Mouse (Mus musculus): ENCODE data around the gene Hist1h2bh.
"Not testable (repeated sequence)": the region's sequence is repeated elsewhere in the genome, so short reads cannot be mapped to it uniquely, and the experiment has no call there.

Gene Hist1h2bh

GRCm38 (mm10) chr13:23550761-23551145, 7.6 kb upstream of the Hist1h2bh start:
- DNase-seq: no peak

- no peak for DNase-seq
Measured at GRCm38 (mm10) chr13:23546694-23547093, 3.5 kb upstream of the Hist1h2bh start.

DNA sequence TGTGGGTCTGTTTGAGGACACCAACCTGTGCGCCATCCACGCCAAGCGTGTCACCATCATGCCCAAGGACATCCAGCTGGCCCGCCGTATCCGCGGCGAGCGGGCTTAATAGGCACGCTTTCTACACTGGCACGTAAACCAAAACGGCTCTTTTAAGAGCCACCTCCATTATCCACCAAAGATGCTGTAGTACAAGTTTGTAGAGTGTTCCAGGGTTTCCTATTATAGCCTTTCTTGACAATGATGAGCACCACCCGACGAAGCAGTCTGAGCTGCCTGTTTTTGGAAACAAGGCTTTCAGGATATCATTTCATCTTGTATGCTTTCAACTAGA, 1.6 kb upstream of the Hist1h2bh start:
- DNase-seq: peak in 1 of 2 experiments; percentile 26

DNA sequence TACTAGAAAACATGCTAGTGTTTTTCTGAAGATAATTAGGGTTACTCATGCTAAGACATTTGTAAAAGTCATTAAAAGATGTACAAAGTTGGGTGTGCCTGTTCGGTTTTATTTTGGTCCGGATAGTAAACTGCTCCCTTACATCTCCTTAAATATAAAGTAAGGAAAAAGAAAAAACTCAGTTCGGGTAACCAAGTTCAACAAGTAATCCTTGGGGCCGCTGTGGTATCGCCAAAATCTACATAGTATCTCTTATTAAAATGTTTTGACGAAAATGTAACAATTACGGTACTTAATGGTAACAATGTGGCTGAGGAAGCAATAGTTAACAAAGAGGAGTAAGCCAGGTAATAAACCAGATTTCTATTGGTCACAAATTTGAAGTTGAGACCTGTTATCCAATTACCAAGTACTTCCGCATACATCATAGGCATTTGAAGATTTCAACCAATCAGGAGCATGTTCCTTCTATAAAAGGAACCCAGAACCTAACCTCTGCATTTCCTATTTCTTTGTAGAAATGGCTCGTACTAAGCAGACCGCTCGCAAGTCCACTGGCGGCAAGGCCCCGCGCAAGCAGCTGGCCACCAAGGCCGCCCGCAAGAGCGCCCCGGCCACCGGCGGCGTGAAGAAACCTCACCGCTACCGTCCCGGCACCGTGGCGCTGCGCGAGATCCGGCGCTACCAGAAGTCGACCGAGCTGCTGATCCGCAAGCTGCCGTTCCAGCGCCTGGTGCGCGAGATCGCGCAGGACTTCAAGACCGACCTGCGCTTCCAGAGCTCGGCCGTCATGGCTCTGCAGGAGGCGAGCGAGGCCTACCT, 984 bp upstream of the Hist1h2bh start, which contains the start of gene Hist1h3f:
TSS of gene Hist1h3f (plus strand) at position 88 of the 822 bp plus-strand sequence.
- DNase-seq: peak; percentile 78 to 80

GRCm38 (mm10) chr13:23542225-23542980, 789 bp downstream of the Hist1h2bh start:
- DNase-seq: not testable (repeated sequence)

DNA sequence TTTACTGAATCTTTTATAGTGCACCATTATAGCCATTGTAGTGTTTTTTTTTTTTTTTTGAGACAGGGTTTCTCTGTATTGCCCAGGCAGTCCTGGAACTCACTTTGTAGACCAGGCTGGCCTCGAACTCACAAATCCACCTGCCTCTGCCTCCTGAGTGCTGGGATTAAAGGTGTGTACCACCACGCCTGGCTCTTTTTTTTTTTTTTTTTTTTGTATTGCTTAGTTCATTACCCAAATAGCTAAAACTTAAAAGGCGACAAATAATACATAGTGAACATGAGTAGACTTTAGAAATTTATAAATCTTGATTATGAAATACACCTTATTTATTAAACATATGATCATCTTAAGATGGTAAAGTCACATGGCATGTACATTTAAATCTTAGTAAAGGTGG, 1.7 kb downstream of the Hist1h2bh start:
- DNase-seq: no peak

DNA sequence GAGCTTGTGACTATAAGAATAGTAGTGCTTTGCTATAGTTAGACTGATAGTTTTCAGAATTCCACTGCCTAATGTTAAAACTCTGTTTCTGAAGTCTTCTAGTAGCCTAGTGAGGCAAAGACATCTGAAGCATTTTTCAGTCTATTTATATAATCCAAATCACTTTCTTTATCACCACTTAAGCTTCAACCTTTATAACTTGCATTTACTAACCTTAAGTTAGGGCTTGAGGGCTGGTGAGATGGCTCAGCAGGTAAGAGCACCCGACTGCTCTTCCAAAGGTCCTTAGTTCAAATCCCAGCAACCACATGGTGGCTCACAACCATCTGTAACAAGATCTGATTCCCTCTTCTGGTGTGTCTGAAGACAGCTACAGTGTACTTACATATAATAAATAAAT, 3.4 kb downstream of the Hist1h2bh start:
- DNase-seq: not testable (repeated sequence)

GRCm38 (mm10) chr13:23538249-23538648, 4.9 kb downstream of the Hist1h2bh start:
- no peak for DNase-seq

- DNase-seq: no peak
Measured at GRCm38 (mm10) chr13:23537006-23537710, 6.0 kb downstream of the Hist1h2bh start.

GRCm38 (mm10) chr13:23536076-23536822, 6.9 kb downstream of the Hist1h2bh start:
- no peak for DNase-seq

DNA sequence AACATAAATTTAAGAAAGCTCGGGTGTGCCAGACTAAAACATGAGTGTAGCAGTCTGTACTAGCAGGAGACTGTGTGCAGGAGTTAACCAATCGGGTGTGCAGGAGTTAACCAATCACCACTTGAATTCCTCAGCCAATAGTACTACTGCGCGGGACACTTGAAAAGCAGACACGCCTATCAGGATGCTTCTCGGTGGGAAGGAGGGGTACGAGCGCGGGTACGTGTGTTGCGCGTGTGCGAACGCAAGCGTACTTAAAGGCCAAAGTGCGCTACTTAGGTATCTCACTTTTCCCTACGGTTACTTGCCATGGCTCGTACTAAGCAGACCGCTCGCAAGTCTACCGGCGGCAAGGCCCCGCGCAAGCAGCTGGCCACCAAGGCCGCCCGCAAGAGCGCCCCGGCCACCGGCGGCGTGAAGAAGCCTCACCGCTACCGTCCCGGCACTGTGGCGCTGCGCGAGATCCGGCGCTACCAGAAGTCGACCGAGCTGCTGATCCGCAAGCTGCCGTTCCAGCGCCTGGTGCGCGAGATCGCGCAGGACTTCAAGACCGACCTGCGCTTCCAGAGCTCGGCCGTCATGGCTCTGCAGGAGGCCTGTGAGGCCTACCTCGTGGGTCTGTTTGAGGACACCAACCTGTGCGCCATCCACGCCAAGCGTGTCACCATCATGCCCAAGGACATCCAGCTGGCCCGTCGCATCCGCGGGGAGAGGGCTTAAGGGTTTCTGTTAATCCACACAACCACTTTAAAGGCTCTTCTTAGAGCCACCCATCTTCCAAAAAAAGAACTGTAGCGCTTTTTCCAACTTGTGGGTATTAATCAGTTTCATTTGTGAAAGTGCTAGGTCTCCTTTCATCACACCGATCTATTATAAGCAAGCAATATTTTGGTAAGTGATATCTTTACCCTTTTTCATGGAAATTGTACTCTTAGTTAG, 7.8 kb downstream of the Hist1h2bh start, which contains the start of gene Hist1h3g:
TSS of gene Hist1h3g (plus strand) at position 286 of the 939 bp plus-strand sequence.
- DNase-seq: peak; percentile 87 to 92

DNA sequence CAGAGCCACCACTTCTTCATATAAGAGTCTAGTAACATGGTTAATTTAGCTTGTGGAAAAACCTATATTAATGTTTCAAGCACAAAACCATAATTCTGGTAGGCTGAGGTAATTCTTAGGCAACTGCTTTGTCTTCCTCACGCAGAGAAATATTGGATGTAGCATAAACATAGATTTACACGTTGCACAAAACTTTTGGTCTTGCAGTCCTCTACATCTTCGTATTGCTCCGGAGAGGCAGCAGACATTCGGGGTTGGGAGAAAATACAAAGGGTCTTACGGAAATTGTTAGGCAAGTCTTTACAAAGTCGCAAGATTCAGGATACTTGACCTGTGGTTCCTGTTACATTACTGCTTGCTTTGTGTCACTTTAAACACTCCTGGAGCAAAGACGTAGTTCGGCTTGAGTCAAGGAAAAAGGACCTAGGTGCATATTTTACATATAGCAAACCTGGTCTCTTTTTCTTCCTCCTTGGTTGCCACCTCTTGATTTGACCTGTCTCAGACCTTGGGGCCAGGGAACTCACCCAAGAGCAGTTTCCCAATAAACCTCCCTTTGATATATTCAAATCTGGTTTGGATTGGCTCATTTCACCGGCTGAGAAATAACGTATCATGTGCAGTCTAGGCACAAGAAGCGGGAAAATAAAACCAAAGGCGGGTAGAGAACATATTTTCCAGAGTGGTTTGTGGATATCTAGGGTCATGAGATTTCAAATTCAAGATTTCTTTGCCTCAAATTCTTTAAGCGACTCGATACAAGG, 8.6 kb downstream of the Hist1h2bh start:
- peak in 1 of 2 experiments; percentile 19 for DNase-seq

- DNase-seq: peak; percentile 69 to 79
Measured at GRCm38 (mm10) chr13:23533560-23534367, 9.4 kb downstream of the Hist1h2bh start, which contains the start of gene Hist1h2af. Hist1h2af (plus strand) TSS chr13:23533906.

DNA sequence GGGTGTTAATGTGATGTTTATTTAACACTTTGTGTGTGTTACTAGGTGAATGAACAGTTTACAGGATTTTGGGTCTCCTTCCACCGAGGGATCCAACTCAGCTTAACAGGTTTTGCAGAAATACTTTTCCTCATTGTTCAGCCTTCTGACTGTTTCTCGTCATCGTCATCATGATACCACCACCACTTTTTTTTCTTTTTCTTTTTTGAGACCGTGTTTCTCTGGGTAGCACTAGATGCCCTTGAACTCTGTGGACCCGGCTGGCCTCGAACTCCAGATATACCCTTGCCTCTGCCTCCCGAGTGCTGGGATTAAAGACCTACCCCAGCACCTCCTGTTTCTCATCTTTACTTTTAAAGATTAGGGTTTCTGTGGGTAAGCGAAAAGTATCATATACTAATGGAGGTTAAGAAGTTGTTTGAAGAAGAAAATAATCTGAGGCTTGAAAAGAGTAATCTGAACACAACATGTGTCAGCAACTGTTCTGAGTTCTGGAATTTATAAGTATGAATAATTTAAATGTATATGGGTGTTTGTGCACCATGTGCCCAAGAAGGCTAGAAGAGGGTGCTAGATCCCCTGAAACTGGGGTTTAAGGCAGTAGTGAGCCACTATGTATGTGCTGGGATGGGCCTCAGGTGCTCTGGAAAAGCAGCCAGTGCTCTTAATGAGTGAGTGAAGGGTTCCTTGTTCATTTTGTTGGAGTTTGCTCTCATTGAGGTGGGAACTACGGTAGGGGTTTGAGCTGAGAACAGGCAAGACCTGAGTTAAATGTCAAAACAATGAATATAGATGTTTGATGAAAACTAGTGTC, 10.7 kb downstream of the Hist1h2bh start:
- no peak for DNase-seq

- DNase-seq: peak; percentile 97 to 98
Measured at GRCm38 (mm10) chr13:23530901-23531875, 12.0 kb downstream of the Hist1h2bh start, which contains the start of gene Hist1h4h. Hist1h4h (plus strand) TSS chr13:23531050.

- DNase-seq: peak; percentile 47 to 77
Measured at GRCm38 (mm10) chr13:23530181-23530900, 12.9 kb downstream of the Hist1h2bh start.

Measured in lung, postnatal 4 days (tissue).